Mouse (Mus musculus) heart, embryonic 12.5 days (tissue): ENCODE measurements around the gene Epn1. TPM values are rescaled to one million over a fixed set of nuclear protein-coding genes. Genes with fewer than 3 reads are reported as not detected.

ENCODE experiments used
- ATAC-seq: fragments of 200-750 bp; cut with Nextera tagmentation; 2 replicates; pipeline ENCODE4 v1.8.0; 2017; ENCODE audit warnings: moderate TSS enrichment, moderate library complexity; ENCODE audit not compliant: insufficient number of reproducible peaks, low FRiP score
- H3K27ac ChIP-seq: fragments of 300-500 bp; sonication (generic); 2 replicates; pipeline ENCODE4 v1.5.1; 2016; ENCODE audit warnings: mild to moderate bottlenecking, moderate library complexity; ENCODE audit not compliant: poor library complexity, severe bottlenecking
- H3K27me3 ChIP-seq: fragments of 300-500 bp; sonication (generic); replicated peaks from 2 replicates; pipeline ENCODE4 v1.6.1; 2016; ENCODE audit warnings: mild to moderate bottlenecking, moderate library complexity
- H3K36me3 ChIP-seq: fragments of 300-500 bp; sonication (generic); 2 replicates; pipeline ENCODE4 v1.6.1; 2016; ENCODE audit warnings: mild to moderate bottlenecking, moderate library complexity
- H3K4me1 ChIP-seq: fragments of 300-500 bp; sonication (generic); replicated peaks from 2 replicates; pipeline ENCODE4 v1.6.1; 2016; ENCODE audit warnings: mild to moderate bottlenecking
- H3K4me2 ChIP-seq: fragments of 300-500 bp; sonication (generic); 2 replicates; pipeline ENCODE4 v1.6.1; 2016; ENCODE audit warnings: mild to moderate bottlenecking, moderate library complexity
- H3K4me3 ChIP-seq: fragments of 300-500 bp; sonication (generic); 2 replicates; pipeline ENCODE4 v1.5.1; 2016; ENCODE audit warnings: mild to moderate bottlenecking
- H3K9ac ChIP-seq: fragments of 300-500 bp; sonication (generic); 2 replicates; pipeline ENCODE4 v1.6.1; 2016; ENCODE audit warnings: mild to moderate bottlenecking, moderate library complexity
- H3K9me3 ChIP-seq: fragments of 300-500 bp; sonication (generic); replicated peaks from 2 replicates; pipeline ENCODE4 v1.6.1; 2016; ENCODE audit warnings: mild to moderate bottlenecking, moderate library complexity
- WGBS: fragments of 180-500 bp; shearing (Covaris S2); methylation state at CpG from one replicate; pipeline ENCODE4 v1.1.7; 2016; 5-methylcytosine and 5-hydroxymethylcytosine counted together
- polyA plus RNA-seq: library from polyadenylated mRNA; unstranded; fragments of >200 nt; fragmentation: Nextera tagmentation; extraction: Ambion mirVana; gene quantifications from 2 replicates; pipeline ENCODE4 v1.2.1, GENCODE M21; 2016

The Epn1 gene
- polyA plus RNA-seq, 1 experiment from 2014 or later, result 52.1 TPM

DNA sequence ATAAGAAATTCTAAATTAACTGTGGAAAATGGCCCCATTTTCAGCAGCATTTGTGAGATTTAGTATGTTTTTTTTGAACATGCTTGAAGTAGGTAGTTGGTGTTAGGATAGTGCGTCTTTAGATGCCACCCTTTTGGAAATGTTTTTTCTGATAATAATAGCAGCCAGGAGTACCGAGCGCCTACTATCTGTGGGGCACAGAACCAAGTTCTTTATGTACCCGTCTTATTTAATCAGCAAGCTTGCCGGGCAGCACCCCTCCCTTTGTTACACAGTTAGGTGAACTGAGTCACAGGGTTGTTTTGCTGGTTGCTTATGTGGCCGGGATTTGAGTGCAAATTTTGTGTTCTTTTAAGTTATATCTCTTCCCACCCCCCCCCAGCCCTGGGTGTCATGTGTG is 1.2 kb downstream of the Epn1 start:
- H3K4me1 ChIP-seq, result peaks cover 41% of the 10 kb centered on the region
- no peaks in the 10 kb centered on the region for H3K27me3 ChIP-seq
- H3K36me3 ChIP-seq, result peaks cover 59% of the 10 kb centered on the region
- no peak for ATAC-seq
- no peaks in the 10 kb centered on the region for H3K9me3 ChIP-seq
- 48% methylated on average over 6 of the region's 6 CpGs for WGBS
- peak overlapping the region; percentile 86 for H3K4me2 ChIP-seq
- H3K4me3 ChIP-seq, result peak overlapping the region; percentile 98
- H3K27ac ChIP-seq, result no peak overlapping the region
- H3K9ac ChIP-seq, result peak overlapping the region; percentile 98

DNA sequence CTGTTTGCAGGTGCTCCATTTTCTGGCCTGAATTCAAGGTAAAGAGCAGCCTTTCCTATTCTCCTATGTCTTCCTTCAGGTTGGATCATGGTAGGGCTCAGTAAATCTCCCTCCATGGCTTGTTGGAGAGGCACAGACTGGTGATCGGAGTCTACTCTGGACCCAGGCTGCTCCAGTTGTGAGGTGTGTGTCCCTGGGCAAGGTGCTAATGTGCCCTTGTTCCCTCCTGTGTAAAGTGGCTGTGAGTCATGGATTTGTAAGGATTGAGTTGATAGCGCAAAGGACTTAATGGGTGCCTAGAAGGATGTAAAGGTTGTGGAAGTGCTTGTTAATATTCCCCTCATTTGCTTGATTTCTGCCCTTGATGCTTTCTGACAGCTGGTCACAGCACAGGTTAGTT is 1.9 kb downstream of the Epn1 start:
- Histone ChIP-seq H3K4me1 (peaks cover 38% of the 10 kb centered on the region), H3K27me3 (no peaks in the 10 kb centered on the region), H3K9me3 (no peaks in the 10 kb centered on the region), H3K27ac (no peak overlapping the region), H3K4me2 (peak overlapping the region; percentile 86), H3K36me3 (peaks cover 55% of the 10 kb centered on the region), H3K9ac (peak overlapping the region; percentile 98; the same call in 1 of the 2 replicates), H3K4me3 (peak overlapping the region; percentile 98)
- ATAC-seq, result no peak
- WGBS, result 96% methylated on average over 2 of the region's 2 CpGs

DNA sequence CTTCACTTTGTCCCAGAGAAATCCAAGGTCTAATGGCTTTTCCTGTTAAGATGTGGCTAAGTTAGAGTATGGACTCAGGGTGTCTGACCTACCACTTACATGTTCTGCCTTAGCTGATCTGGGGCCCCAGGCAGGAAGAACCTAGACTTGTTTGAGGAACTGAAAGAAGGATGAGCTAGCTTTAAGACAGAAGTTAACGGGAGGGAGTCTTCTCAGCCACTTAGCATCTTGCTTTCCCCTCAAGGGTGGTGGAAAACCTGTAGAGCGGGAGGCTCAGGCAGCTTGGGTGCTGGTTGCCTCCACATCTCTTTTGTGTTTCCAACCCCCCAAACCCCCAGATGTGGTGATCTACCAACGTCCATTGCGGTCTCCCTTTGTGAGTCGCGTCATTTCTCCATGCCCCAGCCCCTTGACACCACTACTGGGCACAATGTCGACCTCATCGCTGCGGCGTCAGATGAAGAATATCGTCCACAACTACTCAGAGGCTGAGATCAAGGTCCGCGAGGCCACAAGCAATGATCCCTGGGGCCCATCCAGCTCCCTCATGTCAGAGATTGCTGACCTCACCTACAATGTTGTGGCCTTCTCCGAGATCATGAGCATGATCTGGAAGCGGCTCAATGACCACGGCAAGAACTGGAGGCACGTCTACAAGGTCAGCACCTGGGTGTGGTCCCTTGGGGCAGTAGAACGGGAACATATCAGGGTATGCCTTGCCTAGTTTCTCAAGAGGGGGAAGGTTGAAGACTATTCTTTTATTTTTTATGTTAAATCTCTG is 3.5 kb downstream of the Epn1 start:
- no peak overlapping the region for H3K9ac ChIP-seq
- no peaks in the 10 kb centered on the region for H3K27me3 ChIP-seq
- WGBS, result 91% methylated on average over 18 of the region's 18 CpGs
- peaks cover 38% of the 10 kb centered on the region for H3K4me1 ChIP-seq
- H3K36me3 ChIP-seq, result peaks cover 49% of the 10 kb centered on the region
- H3K4me2 ChIP-seq, result no peak overlapping the region
- H3K9me3 ChIP-seq, result no peaks in the 10 kb centered on the region
- H3K4me3 ChIP-seq, result no peak overlapping the region
- H3K27ac ChIP-seq, result no peak overlapping the region
- ATAC-seq, result no peak

DNA sequence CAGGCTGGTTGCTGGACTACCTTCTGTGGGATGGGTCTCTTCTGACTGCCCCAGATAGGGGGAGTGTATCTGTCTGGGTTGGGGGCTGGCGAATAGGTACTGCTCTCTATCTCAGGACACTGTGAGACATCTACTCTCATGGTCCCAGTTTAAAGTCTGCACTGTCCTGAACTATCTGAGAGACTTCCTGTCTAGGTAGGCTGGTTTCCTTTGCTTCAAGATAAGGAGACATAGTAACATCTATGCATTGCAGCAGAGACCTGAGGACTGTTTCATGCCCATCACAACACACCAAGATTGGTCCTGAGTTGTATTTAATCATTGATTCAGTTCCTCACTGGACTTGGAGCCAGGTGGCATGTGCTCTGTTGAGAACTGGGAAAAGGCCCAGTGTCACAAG is 5.5 kb downstream of the Epn1 start:
- Histone ChIP-seq H3K4me3 (no peak overlapping the region), H3K9ac (no peak overlapping the region), H3K27me3 (no peaks in the 10 kb centered on the region), H3K4me1 (peaks cover 38% of the 10 kb centered on the region), H3K27ac (no peak overlapping the region), H3K36me3 (peaks cover 58% of the 10 kb centered on the region), H3K9me3 (no peaks in the 10 kb centered on the region), H3K4me2 (no peak overlapping the region)
- no peak for ATAC-seq
- 61% methylated on average over 1 of the region's 1 CpGs for WGBS

DNA sequence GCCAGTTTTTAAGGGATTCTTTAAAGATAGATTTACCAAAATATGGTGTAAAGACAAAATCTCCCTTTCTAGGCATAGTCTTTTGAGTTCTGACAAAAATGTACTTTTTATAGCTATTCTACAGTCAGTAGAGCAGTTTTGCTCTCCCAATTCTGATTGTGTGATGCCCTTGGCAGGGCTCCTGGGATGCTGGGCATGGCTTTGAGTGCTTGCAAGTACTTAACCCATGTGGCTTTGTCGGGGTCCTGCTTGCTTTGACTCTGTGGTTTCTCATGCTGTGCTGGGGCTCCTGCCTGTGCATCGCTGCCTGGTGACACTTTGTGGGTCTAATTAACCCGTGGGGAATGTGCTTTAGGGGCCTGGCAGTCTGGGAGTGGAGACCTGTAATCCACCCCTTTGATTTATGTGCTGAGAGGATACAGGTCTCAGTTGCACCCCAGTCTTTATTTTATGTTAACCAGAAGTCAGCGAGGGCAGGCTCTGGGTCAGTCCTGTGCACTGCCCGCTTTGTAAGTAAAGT is 6.9 kb downstream of the Epn1 start:
- Histone ChIP-seq H3K36me3 (peaks cover 69% of the 10 kb centered on the region), H3K9me3 (no peaks in the 10 kb centered on the region), H3K4me2 (no peak overlapping the region), H3K27me3 (no peaks in the 10 kb centered on the region), H3K9ac (no peak overlapping the region), H3K4me1 (peaks cover 34% of the 10 kb centered on the region), H3K4me3 (no peak overlapping the region), H3K27ac (no peak overlapping the region)
- ATAC-seq, result no peak
- 85% methylated on average over 5 of the region's 5 CpGs for WGBS

DNA sequence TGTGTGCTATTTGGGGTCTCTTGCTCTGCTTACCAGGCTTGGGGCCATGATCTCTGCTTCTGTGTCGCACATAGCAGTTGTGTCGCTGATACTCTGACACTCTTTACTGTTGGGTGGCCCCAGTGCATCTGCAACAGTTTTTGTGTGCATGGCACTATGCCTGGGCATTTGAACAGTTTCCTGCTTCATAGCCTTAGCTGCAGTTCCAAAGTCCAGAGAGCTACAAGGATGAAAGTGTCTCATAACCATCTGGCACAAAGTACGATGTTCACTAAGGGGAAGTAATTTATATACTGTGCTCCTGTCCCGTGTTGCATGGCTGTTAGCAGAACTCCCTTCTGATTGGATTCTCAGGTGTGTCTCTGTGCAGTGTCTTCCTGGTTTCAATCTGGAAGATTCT is 7.9 kb downstream of the Epn1 start:
- ATAC-seq, result no peak
- Histone ChIP-seq H3K27me3 (no peaks in the 10 kb centered on the region), H3K36me3 (peaks cover 76% of the 10 kb centered on the region), H3K4me2 (no peak overlapping the region), H3K9me3 (no peaks in the 10 kb centered on the region), H3K9ac (no peak overlapping the region), H3K4me1 (peaks cover 28% of the 10 kb centered on the region), H3K4me3 (no peak overlapping the region), H3K27ac (no peak overlapping the region)
- 91% methylated on average over 4 of the region's 4 CpGs for WGBS

DNA sequence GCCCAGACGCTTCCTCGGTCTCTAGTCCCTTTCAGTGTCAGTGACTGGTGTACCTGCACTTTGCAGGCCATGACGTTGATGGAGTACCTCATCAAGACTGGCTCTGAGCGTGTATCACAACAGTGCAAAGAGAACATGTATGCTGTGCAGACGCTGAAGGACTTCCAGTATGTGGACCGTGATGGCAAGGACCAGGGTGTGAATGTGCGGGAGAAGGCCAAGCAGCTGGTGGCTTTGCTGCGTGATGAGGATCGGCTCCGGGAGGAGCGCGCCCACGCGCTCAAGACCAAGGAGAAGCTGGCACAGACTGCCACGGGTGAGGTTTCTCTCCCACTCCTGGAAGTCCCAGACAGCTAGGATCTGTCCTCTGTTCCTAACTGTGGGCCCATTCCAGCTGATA is 9.8 kb downstream of the Epn1 start:
- Histone ChIP-seq H3K4me1 (peaks cover 15% of the 10 kb centered on the region), H3K27me3 (no peaks in the 10 kb centered on the region), H3K36me3 (peaks cover 82% of the 10 kb centered on the region), H3K9ac (no peak overlapping the region), H3K27ac (no peak overlapping the region), H3K4me2 (no peak overlapping the region), H3K9me3 (no peaks in the 10 kb centered on the region), H3K4me3 (no peak overlapping the region)
- 93% methylated on average over 15 of the region's 15 CpGs for WGBS
- ATAC-seq, result no peak

DNA sequence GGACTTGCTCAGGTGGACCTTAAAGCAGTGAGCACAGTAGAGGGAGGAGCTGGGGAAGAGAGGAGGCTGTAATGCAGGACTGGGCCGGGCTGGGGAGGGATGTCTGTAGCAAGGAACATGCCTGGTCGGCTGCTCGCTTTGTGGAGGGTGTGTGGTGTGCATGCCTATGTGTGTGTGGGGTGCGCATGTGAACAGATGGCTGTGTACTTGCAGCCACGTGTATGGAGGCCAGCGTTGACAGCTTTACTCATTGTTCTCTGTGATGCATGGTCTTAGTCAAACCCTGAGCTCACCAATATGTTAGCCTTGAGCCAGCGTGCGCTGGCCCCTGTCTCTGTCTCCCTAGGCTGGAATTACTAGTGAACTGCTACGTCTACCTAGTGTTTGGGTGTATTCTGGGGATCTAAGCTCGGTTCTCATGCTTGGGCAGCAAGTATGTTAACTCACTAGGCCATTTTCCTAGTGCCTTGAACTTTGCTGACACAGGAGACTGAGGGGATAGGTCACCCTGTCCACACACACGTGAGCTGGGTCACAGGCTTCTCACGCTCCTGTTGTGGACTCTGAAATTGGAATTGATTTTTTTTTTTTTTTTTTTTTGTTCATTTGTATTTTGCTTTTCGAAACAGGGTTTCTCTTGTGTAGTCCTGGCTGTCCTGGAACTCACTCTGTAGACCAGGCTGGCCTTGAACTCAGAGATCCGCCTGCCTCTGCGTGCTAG is 11.1 kb downstream of the Epn1 start:
- no peak overlapping the region for H3K4me3 ChIP-seq
- peaks cover 83% of the 10 kb centered on the region for H3K36me3 ChIP-seq
- WGBS, result 90% methylated on average over 15 of the region's 15 CpGs
- no peak overlapping the region for H3K9ac ChIP-seq
- no peak for ATAC-seq
- H3K9me3 ChIP-seq, result no peaks in the 10 kb centered on the region
- H3K4me2 ChIP-seq, result no peak overlapping the region
- 0 out of 2 replicates have a peak, but pooled peaks cover 5% of the 10 kb centered on the region for H3K4me1 ChIP-seq
- H3K27me3 ChIP-seq, result no peaks in the 10 kb centered on the region
- no peak overlapping the region for H3K27ac ChIP-seq

DNA sequence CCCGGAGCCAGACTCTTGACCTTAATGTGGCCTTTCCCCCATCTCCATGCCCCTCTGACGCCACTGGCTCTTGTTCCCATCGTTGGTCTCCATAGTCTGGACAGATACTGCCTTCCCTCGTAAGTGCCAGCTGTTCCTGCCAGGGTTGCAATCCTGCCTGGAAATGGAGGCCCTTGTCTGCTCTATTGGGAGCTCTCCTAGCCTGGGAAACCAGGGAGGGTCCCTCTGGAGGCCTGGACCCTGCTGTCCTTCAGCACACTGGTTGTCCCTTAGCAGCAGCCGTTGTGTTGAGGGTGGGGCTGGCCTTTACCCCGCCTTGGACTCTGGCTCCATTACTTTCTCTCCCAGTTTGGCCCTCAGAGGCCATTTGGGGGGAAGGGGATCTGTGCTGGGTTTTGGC is 12.3 kb downstream of the Epn1 start:
- Histone ChIP-seq H3K36me3 (peaks cover 91% of the 10 kb centered on the region), H3K4me1 (0 out of 2 replicates have a peak, but pooled peaks cover 5% of the 10 kb centered on the region), H3K27ac (no peak overlapping the region), H3K4me3 (no peak overlapping the region), H3K4me2 (no peak overlapping the region), H3K27me3 (no peaks in the 10 kb centered on the region), H3K9ac (no peak overlapping the region), H3K9me3 (no peaks in the 10 kb centered on the region)
- 81% methylated on average over 6 of the region's 6 CpGs for WGBS
- ATAC-seq, result no peak

DNA sequence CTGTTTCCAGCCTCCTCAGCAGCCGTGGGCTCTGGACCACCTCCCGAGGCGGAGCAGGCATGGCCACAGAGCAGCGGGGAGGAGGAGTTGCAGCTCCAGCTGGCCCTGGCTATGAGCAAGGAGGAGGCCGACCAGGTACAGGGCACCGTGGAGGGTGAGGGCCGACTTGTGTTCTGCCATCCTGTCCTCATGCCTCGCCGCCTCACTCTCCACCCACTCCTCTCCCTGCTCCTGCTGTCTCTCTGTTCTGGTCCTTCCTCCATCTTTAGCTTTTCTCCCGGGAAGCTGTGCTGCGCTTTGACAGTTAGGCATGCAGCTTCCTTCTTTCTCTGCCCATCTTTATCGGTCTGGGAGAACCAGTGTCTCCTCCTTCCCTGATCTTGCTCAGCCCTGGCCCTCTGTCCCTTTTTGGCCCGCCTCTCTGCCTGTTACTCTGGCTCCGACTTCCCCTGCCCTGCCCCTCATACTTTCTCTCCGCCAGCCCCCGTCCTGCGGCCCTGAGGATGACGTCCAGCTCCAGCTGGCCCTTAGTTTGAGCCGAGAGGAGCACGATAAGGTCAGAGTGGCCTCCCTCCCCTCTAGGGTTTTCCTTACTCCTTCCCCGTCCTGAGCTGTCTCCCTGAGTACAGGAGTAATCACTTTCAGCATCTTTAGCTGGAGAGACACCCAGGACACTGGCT is 12.9 kb downstream of the Epn1 start:
- no peak overlapping the region for H3K27ac ChIP-seq
- H3K36me3 ChIP-seq, result peaks cover 93% of the 10 kb centered on the region
- 81% methylated on average over 21 of the region's 21 CpGs for WGBS
- 0 out of 2 replicates have a peak, but pooled peaks cover 5% of the 10 kb centered on the region for H3K4me1 ChIP-seq
- no peak overlapping the region for H3K4me2 ChIP-seq
- ATAC-seq, result no peak
- H3K27me3 ChIP-seq, result no peaks in the 10 kb centered on the region
- no peaks in the 10 kb centered on the region for H3K9me3 ChIP-seq
- no peak overlapping the region for H3K9ac ChIP-seq
- H3K4me3 ChIP-seq, result no peak overlapping the region

DNA sequence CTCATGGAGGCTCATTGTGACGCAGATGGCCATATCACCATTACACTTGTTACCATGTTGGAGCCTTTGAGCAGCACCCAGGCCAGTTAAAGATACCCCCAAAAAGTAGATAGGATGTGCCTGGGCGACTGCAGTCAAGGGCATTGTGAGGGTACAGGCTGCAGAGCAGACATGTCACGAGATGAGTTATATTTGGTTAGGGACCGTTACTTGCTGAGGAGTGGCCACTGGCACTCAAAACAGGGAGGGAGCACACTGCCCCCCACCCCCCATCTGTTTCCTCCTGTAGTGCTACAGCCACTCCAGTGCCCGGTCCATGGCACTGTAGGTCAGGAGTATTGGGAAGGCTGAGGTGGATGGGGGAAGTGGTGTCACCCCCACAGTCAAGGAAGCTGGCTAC is 18.7 kb downstream of the Epn1 start:
- no peaks in the 10 kb centered on the region for H3K27me3 ChIP-seq
- H3K4me1 ChIP-seq, result no peaks in the 10 kb centered on the region
- no peak overlapping the region for H3K4me3 ChIP-seq
- WGBS, result 81% methylated on average over 5 of the region's 5 CpGs
- H3K9me3 ChIP-seq, result no peaks in the 10 kb centered on the region
- no peak overlapping the region for H3K4me2 ChIP-seq
- no peak overlapping the region for H3K27ac ChIP-seq
- peaks cover 59% of the 10 kb centered on the region for H3K36me3 ChIP-seq
- no peak for ATAC-seq
- H3K9ac ChIP-seq, result no peak overlapping the region
